28 mouse cellular contexts compared by ENCODE assay signal in genomic region chr15:90589587-90589986, GRCm38 (mm10).
A peak's percentile ranks its signal among the peaks of the same experiment; 100 is the strongest.
DNase-seq lines count a peak whose midpoint lies in the region; ATAC-seq and TF ChIP-seq lines count a peak whose summit lies in the region.
"Had no signal": no experiment of that assay in that cellular context is flagged by ENCODE, and none has a peak within 500 bp of the region (broad histone marks: within the 10 kb centered on the region; RNA-seq: fewer than 3 reads in every experiment).

No protein-coding gene starts in this region.

- no peaks in the 10 kb centered on the region for H3K36me3 ChIP-seq in intestine, embryonic 15.5 days
- H3K36me3 ChIP-seq in stomach, postnatal 0 days (ENCODE audit: control insufficient read depth, insufficient read depth, low read length): no peaks in the 10 kb centered on the region
- no peaks in the 10 kb centered on the region for H3K36me3 ChIP-seq in forebrain, postnatal 0 days (ENCODE audit: insufficient read depth)
- H3K36me3 ChIP-seq: hindbrain, embryonic 10.5 days; hindbrain, embryonic 15.5 days; limb, embryonic 12.5 days; liver, embryonic 12.5 days; midbrain, embryonic 13.5 days; neural tube, embryonic 13.5 days had no signal

- H3K4me1 ChIP-seq in intestine, embryonic 15.5 days (replicated peaks): no peaks in the 10 kb centered on the region
- H3K4me1 ChIP-seq in stomach, postnatal 0 days (replicated peaks; ENCODE audit: control insufficient read depth, insufficient read depth): no peaks in the 10 kb centered on the region
- H3K4me1 ChIP-seq in forebrain, postnatal 0 days (ENCODE audit: insufficient read depth): no peaks in the 10 kb centered on the region
- H3K4me1 ChIP-seq: hindbrain, embryonic 10.5 days; hindbrain, embryonic 15.5 days; limb, embryonic 12.5 days; liver, embryonic 12.5 days; midbrain, embryonic 13.5 days; neural tube, embryonic 13.5 days had no signal

- H3K4me3 ChIP-seq in intestine, embryonic 15.5 days (replicated peaks): no peak overlapping the region
- H3K4me3 ChIP-seq in stomach, postnatal 0 days (ENCODE audit: low read depth, low read length): no peak overlapping the region
- H3K4me3 ChIP-seq in forebrain, postnatal 0 days (ENCODE audit: low read depth, low read length): no peak overlapping the region
- H3K4me3 ChIP-seq: erythroblast, embryonic 14.5 days; hindbrain, embryonic 10.5 days; hindbrain, embryonic 15.5 days; limb, embryonic 12.5 days; liver, embryonic 12.5 days; midbrain, embryonic 13.5 days; neural tube, embryonic 13.5 days had no signal

- H3K4me2 ChIP-seq in intestine, embryonic 15.5 days (replicated peaks): no peak overlapping the region
- no peak overlapping the region for H3K4me2 ChIP-seq in stomach, postnatal 0 days (replicated peaks; ENCODE audit: low read depth)
- no peak overlapping the region for H3K4me2 ChIP-seq in forebrain, postnatal 0 days (ENCODE audit: low read depth)
- H3K4me2 ChIP-seq: hindbrain, embryonic 15.5 days; limb, embryonic 12.5 days; liver, embryonic 12.5 days; midbrain, embryonic 13.5 days; neural tube, embryonic 13.5 days had no signal

- ATAC-seq in intestine, embryonic 15.5 days: peak; percentile 91
- ATAC-seq in stomach, postnatal 0 days (ENCODE audit: low FRiP score, low TSS enrichment): no peak
- ATAC-seq in forebrain, postnatal 0 days: no peak
- ATAC-seq: forebrain, embryonic 16.5 days; inflammation-experienced regulatory T-cells, adult 6 months; liver, embryonic 12.5 days; liver, postnatal 0 days; midbrain, embryonic 13.5 days; Patski had no signal

- H3K9me3 ChIP-seq in intestine, embryonic 15.5 days: no peaks in the 10 kb centered on the region
- H3K9me3 ChIP-seq in stomach, postnatal 0 days (ENCODE audit: control insufficient read depth, low read length): no peaks in the 10 kb centered on the region
- no peaks in the 10 kb centered on the region for H3K9me3 ChIP-seq in forebrain, postnatal 0 days (ENCODE audit: low read length)
- H3K9me3 ChIP-seq: hindbrain, embryonic 10.5 days; hindbrain, embryonic 15.5 days; limb, embryonic 12.5 days; liver, embryonic 12.5 days; midbrain, embryonic 13.5 days; neural tube, embryonic 13.5 days had no signal

- DNase-seq in adrenal gland, postnatal 14 days: peak; percentile 35
- DNase-seq in adrenal gland, postnatal 4 days (ENCODE audit: low spot score in 2 of 2): no peak
- DNase-seq in testis, postnatal 14 days (ENCODE audit: low spot score): peak; percentile 14
- DNase-seq in testis, postnatal 10 days (ENCODE audit: low spot score): no peak
- DNase-seq in stomach, postnatal 0 days (ENCODE audit: low spot score): peak; percentile 18
- no peak for DNase-seq in heart, adult 11 months
- DNase-seq in forebrain, postnatal 0 days: no peak
- DNase-seq: cerebellum, adult 2 months; cerebellum, postnatal 14 days; heart, postnatal 14 days; kidney, adult 9 months; kidney, postnatal 10 days; liver, postnatal 0 days; retina, postnatal 1 day; right cerebral cortex, postnatal 14 days; thymus, postnatal 4 days had no signal

- TF ChIP-seq CTCF in stomach, postnatal 0 days (IDR thresholded peaks at IDR 0.05; ENCODE audit: low read depth): no peak
- TF ChIP-seq CTCF in forebrain, postnatal 0 days (IDR thresholded peaks at IDR 0.05; ENCODE audit: low read depth): no peak

- H3K9ac ChIP-seq in intestine, embryonic 15.5 days: no peak overlapping the region
- no peak overlapping the region for H3K9ac ChIP-seq in stomach, postnatal 0 days (ENCODE audit: low read length)
- H3K9ac ChIP-seq in forebrain, postnatal 0 days: no peak overlapping the region
- H3K9ac ChIP-seq: hindbrain, embryonic 15.5 days; limb, embryonic 12.5 days; liver, embryonic 12.5 days; liver, postnatal 0 days; midbrain, embryonic 13.5 days; neural tube, embryonic 13.5 days had no signal

- H3K27me3 ChIP-seq in intestine, embryonic 15.5 days (replicated peaks): no peaks in the 10 kb centered on the region
- H3K27me3 ChIP-seq in stomach, postnatal 0 days (ENCODE audit: control insufficient read depth, insufficient read depth, low read length): no peaks in the 10 kb centered on the region
- H3K27me3 ChIP-seq in forebrain, postnatal 0 days (ENCODE audit: insufficient read depth, low read length): no peaks in the 10 kb centered on the region
- H3K27me3 ChIP-seq: hindbrain, embryonic 15.5 days; limb, embryonic 12.5 days; liver, embryonic 12.5 days; midbrain, embryonic 13.5 days; neural tube, embryonic 13.5 days; Patski had no signal

- no peak for TF ChIP-seq EP300 in stomach, postnatal 0 days (optimal IDR thresholded peaks at IDR 0.05)

- H3K27ac ChIP-seq in intestine, embryonic 15.5 days: peak overlapping the region; percentile 6; the same call in 1 of the 2 replicates
- H3K27ac ChIP-seq in stomach, postnatal 0 days (replicated peaks): no peak overlapping the region
- no peak overlapping the region for H3K27ac ChIP-seq in forebrain, postnatal 0 days (ENCODE audit: low read depth, low read length)
- H3K27ac ChIP-seq: hindbrain, embryonic 10.5 days; hindbrain, embryonic 15.5 days; limb, embryonic 12.5 days; liver, embryonic 12.5 days; macrophage; midbrain, embryonic 13.5 days; neural tube, embryonic 13.5 days had no signal

- 49% methylated on average over 7 of the region's 7 CpGs for WGBS in intestine, embryonic 15.5 days
- WGBS in stomach, postnatal 0 days: 45% methylated on average over 7 of the region's 7 CpGs
- WGBS in forebrain, postnatal 0 days: 91% methylated on average over 7 of the region's 7 CpGs

Comparison
In these comparisons a context has a peak if more than half of its experiments do, and no peak if none do; other contexts are left out.
1. DNase-seq: peak in adrenal gland, postnatal 14 days (single experiment), testis, postnatal 14 days (single experiment) and stomach, postnatal 0 days (single experiment); none in adrenal gland, postnatal 4 days (0 of 2), testis, postnatal 10 days (single experiment), heart, adult 11 months (single experiment) and forebrain, postnatal 0 days (single experiment).